Mouse (Mus musculus) megakaryocyte, embryonic 14.5 days (primary cell): ENCODE measurements around the gene A2ml1.

ENCODE experiments used
- FLI1 ChIP-seq: IDR thresholded peaks from 2 replicates; pipeline ENCODE4 v1.6.1; 2012; ENCODE audit warnings: low read length, inconsistent platforms, mixed read lengths
- GATA1 ChIP-seq: IDR thresholded peaks from 3 replicates; pipeline ENCODE4 v1.6.1; 2012; ENCODE audit warnings: mixed read lengths, low read length, inconsistent platforms, borderline replicate concordance

GRCm38 (mm10) chr6:128602463-128603201, 21.2 kb upstream of the A2ml1 start:
- TF ChIP-seq GATA1, result no peak
- no peak for TF ChIP-seq FLI1
